Mouse (Mus musculus) urinary bladder, postnatal 10 days (tissue): ENCODE results near the gene Rsad2.

ENCODE experiments used
- DNase-seq: peaks from one replicate; pipeline ENCODE4 v3.0.0; 2022; ENCODE audit warnings: low spot score

Rsad2 gene

DNA sequence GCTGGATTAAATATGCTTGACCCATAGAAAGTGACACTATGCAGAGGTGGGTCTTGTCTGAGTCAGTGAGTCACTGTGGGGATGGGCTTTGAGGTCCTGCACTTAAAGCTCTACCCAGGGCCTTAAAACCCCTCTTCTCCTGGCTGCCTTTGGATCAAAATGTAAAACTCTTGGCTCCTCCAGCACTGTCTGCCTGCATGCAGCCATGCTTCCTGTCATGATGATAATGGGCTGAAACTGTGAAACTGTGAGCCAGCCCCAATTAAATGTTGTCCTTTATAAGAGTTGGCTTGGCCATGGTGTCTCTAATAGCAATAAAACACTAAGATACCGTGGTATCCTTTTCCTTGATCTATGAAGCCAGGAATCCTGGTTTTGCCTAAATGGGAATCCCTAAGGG lies 55.0 kb downstream of the Rsad2 start:
- no peak for DNase-seq

DNA sequence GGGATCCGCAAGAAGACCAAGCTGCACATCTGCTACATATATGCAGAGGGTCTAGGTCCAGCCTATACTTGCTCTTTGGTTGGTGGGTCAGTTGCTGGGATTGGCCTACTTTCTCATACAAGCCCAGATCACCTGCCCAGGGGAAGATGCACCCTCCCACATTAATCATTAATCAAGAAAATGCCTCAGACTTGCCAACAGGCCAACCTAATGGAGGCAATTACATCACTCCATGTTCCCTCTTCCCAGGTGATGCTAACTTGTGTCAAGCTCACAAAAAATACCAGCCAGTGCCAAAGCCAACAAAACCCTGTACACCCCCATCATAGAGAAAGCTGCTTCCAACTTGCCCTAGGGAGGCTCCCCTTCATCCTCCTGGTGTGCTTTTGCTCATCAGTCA lies 55.5 kb downstream of the Rsad2 start:
- DNase-seq, result no peak

DNA sequence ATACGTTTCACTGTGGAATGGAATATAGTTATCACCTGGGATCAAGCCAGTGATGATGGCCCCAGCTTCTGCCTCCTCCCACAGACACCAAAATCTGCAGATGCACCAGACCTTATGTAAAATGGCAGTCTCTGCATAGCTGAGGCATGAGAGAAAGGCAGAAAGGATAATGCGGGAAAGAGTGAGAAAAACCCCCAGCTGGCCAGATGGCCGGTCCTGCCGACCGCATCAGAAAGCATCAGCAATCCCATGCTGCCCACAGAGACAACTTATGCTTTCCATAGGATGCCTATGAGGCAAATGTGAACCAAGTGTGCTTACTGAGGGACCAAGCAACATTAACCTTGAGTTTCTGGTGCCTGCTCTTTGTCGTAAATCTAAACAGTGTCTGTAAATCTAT lies 56.9 kb downstream of the Rsad2 start:
- DNase-seq, result no peak

DNA sequence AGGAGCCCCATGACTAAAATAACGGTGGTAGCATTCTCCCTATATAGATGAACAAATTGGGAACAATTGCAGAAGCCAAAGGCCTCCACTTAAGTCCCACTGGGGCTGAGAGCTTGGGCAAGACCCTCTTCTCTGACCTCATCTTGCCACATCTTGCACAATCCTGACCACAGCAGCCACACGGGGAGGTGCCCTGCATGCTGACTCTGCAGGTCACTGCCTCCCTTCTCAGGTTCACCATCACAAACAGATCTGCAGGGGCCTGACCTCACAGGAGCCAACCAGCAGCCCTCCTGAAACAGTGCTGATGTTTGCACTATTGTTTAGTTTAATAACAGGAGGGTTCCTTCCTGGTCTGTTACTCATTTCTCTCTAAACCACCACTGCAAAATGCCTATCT lies 57.7 kb downstream of the Rsad2 start:
- no peak for DNase-seq

DNA sequence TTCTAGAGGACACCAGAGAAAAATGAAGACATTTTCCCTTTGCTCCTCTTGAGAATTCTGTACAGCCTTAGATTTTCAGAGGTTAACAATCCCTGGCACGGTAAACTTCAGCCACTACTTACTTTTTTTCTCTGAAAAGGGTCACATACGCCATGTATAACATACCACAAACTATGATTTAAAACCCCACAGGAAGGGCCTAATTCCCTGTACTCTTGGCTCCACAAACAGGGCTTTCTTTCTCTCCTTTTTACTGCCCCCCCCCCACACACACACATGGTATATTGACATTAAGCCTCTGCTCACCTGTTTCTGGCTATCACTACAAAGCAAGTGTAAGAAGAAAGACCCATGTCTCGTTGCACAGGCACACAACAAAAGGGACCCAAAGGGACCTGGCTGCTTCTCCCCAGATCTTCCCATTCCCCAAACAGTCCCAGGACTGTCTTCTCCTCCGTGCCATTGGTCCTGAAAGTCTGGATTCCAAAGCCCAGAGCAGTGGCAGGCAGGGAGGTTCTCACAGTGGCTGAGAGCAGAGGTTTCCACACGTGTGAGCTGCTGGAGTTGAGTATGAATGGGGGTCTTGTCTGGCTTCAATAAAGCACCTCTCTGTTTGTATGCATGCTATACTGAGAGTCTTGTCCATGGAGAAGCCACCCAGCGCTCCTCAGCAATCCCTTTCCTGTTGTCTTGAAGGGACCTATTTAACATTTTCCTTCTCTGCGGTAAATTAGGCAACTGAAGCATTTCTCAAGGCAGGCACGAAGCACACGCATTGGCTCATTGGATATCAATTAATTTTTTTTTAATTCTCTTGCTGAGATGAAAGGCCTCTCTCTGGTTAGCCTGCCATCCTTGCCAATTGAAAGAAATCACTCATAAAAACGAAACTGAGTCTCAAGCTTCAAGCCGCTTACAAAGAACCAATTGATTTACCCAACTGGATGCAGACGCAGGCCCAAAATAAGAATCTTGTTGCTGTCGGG lies 61.5 kb downstream of the Rsad2 start:
- no peak for DNase-seq

DNA sequence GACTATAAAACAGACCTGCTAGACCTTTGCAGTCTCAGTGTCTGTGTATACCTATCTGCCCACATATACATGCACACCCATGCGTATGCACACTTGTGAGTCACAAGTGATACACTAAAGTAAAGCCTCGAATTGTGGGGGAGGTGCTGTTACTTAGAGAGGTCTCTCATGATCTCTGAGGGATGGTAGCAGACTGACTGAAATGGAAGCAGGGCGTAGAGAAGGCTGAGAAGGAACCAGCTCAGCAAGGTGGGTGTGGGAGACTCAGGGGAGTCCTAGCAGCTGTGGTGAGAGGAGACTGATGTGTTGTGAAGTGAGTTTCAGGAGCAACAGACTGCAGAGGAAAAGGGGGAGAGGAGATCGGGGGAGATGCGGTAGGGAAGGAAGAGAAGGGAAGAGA lies 63.0 kb downstream of the Rsad2 start:
- DNase-seq, result no peak
